Mouse (Mus musculus) megakaryocyte, adult 5-6 weeks (primary cell): ENCODE data around the gene Fam208a. TPM values are rescaled to one million over a fixed set of nuclear protein-coding genes. Genes with fewer than 3 reads are reported as not detected.

Experiments
- ATAC-seq: 2 replicates; pipeline ENCODE4 v1.8.0; 2016; ENCODE audit warnings: mild to moderate bottlenecking, inconsistent platforms; ENCODE audit not compliant: poor library complexity, severe bottlenecking
- total RNA-seq, 2 experiments: library from RNA; stranded (forward) in 1 of 2; stranded (reverse) in 1 of 2; fragments of 153-499, 151-499 nt in 1 of 2; fragments of 221-1000, 200-1000 nt in 1 of 2; gene quantifications; 2 replicates each; pipeline versions ENCODE4 v1.2.3 to v1.2.4; 2015 to 2017

The Fam208a gene
- 32.4 and 38.2 TPM in 2 replicates for total RNA-seq (2015)
- 33.6 and 39.4 TPM in 2 replicates for total RNA-seq (2017)

GRCm38 (mm10) chr14:27428573-27428972 lies at the start of gene Fam208a:
Gene Fam208a, plus strand, starts transcription at chr14:27428834.
- ATAC-seq: peak; percentile 95

- peak; percentile 76 for ATAC-seq
These were observed 49.2 kb upstream of the Fam208a start for GRCm38 (mm10) chr14:27379404-27379803.

GRCm38 (mm10) chr14:27381459-27381858 lies 47.2 kb upstream of the Fam208a start:
- ATAC-seq: peak; percentile 17

GRCm38 (mm10) chr14:27383321-27383830 lies 45.3 kb upstream of the Fam208a start:
- no peak for ATAC-seq

GRCm38 (mm10) chr14:27384143-27384542 lies 44.5 kb upstream of the Fam208a start:
- no peak for ATAC-seq

- ATAC-seq: no peak
These were observed 40.0 kb upstream of the Fam208a start for GRCm38 (mm10) chr14:27388616-27389015.

- ATAC-seq: no peak
These were observed 38.9 kb upstream of the Fam208a start for GRCm38 (mm10) chr14:27389722-27390121.

- no peak for ATAC-seq
These were observed 38.0 kb upstream of the Fam208a start for GRCm38 (mm10) chr14:27390663-27391062.

- ATAC-seq: no peak
These were observed 36.8 kb upstream of the Fam208a start for GRCm38 (mm10) chr14:27391776-27392308.

GRCm38 (mm10) chr14:27392660-27393059 lies 36.0 kb upstream of the Fam208a start:
- ATAC-seq: no peak

GRCm38 (mm10) chr14:27393806-27394205 lies 34.8 kb upstream of the Fam208a start:
- ATAC-seq: no peak

GRCm38 (mm10) chr14:27396424-27396823 lies 32.2 kb upstream of the Fam208a start:
- no peak for ATAC-seq

GRCm38 (mm10) chr14:27397526-27397925 lies 31.1 kb upstream of the Fam208a start:
- peak; percentile 88 for ATAC-seq

- ATAC-seq: no peak
These were observed 28.1 kb upstream of the Fam208a start for GRCm38 (mm10) chr14:27400495-27400894.

- ATAC-seq: no peak
These were observed 26.8 kb upstream of the Fam208a start for GRCm38 (mm10) chr14:27401717-27402278.

- ATAC-seq: no peak
These were observed 26.0 kb upstream of the Fam208a start for GRCm38 (mm10) chr14:27402332-27403250.

GRCm38 (mm10) chr14:27405452-27405851 lies 23.2 kb upstream of the Fam208a start:
- peak; percentile 84 for ATAC-seq

GRCm38 (mm10) chr14:27405947-27406346 lies 22.7 kb upstream of the Fam208a start:
- no peak for ATAC-seq

- ATAC-seq: no peak
These were observed 20.4 kb upstream of the Fam208a start for GRCm38 (mm10) chr14:27408240-27408639.

GRCm38 (mm10) chr14:27409662-27410061 lies 19.0 kb upstream of the Fam208a start:
- ATAC-seq: no peak

GRCm38 (mm10) chr14:27411492-27411891 lies 17.1 kb upstream of the Fam208a start:
- ATAC-seq: no peak

- peak; percentile 71 for ATAC-seq
These were observed 15.9 kb upstream of the Fam208a start for GRCm38 (mm10) chr14:27412699-27413098.
